In the genomic region with DNA sequence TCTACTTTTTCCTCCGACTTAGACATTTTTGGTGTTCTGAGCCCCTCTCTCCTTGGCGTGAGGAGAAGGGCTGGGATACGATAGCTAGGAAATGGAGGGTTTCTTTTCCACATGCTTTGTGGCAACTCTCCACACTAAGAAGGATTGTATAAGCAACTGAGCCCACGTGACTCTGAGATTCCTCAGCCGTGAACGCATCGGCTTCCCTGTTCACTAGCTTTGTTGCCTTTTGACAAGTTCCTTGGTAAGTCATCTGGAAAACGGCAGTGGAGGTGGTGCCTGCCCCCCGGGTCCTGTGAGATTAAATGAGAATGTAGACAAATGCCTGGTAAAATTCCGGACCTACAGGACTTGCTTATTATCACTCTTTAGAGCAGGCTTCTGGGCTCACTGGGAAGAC, we compare ENCODE assay signal across 9 mouse cellular contexts.
A peak's percentile ranks its signal among the peaks of the same experiment; 100 is the strongest.
DNase-seq lines count a peak whose midpoint lies in the region; ATAC-seq lines count a peak whose summit lies in the region.
"Had no signal": no experiment of that assay in that cellular context is flagged by ENCODE, and none has a peak within 500 bp of the region (broad histone marks: within the 10 kb centered on the region; RNA-seq: fewer than 3 reads in every experiment).

No protein-coding gene starts in this region.

- no peak for ATAC-seq in neural tube, embryonic 11.5 days (ENCODE audit: insufficient read depth, low FRiP score, low TSS enrichment)
- ATAC-seq in hindbrain, embryonic 15.5 days (ENCODE audit: low FRiP score, low read depth) = no peak
- no peak for ATAC-seq in granulocyte monocyte progenitor cell, adult 5-6 weeks (replicated peaks; ENCODE audit: poor library complexity, severe bottlenecking)

- H3K4me1 ChIP-seq in neural tube, embryonic 11.5 days (ENCODE audit: control insufficient read depth, insufficient read depth, low read length) = no peaks in the 10 kb centered on the region
- H3K4me1 ChIP-seq in hindbrain, embryonic 15.5 days (replicated peaks) = peaks cover 11% of the 10 kb centered on the region; the same call in 1 of the 2 replicates

- 56% methylated on average over 10 of the region's 10 CpGs for WGBS in neural tube, embryonic 11.5 days
- WGBS in hindbrain, embryonic 15.5 days = 26% methylated on average over 10 of the region's 10 CpGs

- no peak overlapping the region for H3K9ac ChIP-seq in neural tube, embryonic 11.5 days (ENCODE audit: low read length)
- no peak overlapping the region for H3K9ac ChIP-seq in hindbrain, embryonic 15.5 days

- no peak overlapping the region for H3K4me3 ChIP-seq in neural tube, embryonic 11.5 days (ENCODE audit: low read depth, low read length)
- H3K4me3 ChIP-seq in hindbrain, embryonic 15.5 days = no peak overlapping the region
- H3K4me3 ChIP-seq: myocyte had no signal

- H3K27ac ChIP-seq in neural tube, embryonic 11.5 days (ENCODE audit: low read depth, low read length) = no peak overlapping the region
- H3K27ac ChIP-seq in hindbrain, embryonic 15.5 days (replicated peaks) = no peak overlapping the region

- H3K27me3 ChIP-seq in neural tube, embryonic 11.5 days (ENCODE audit: control insufficient read depth, insufficient read depth, low read length) = no peaks in the 10 kb centered on the region
- H3K27me3 ChIP-seq in hindbrain, embryonic 15.5 days = no peaks in the 10 kb centered on the region

- H3K4me2 ChIP-seq in neural tube, embryonic 11.5 days (ENCODE audit: low read depth) = no peak overlapping the region
- H3K4me2 ChIP-seq in hindbrain, embryonic 15.5 days = peak overlapping the region; percentile 40

- no peaks in the 10 kb centered on the region for H3K36me3 ChIP-seq in neural tube, embryonic 11.5 days (ENCODE audit: control insufficient read depth, insufficient read depth, low read length)
- H3K36me3 ChIP-seq in hindbrain, embryonic 15.5 days = no peaks in the 10 kb centered on the region

- DNase-seq in neural tube, embryonic 11.5 days (ENCODE audit: low spot score) = peak; percentile 25
- no peak for DNase-seq in neural tube, embryonic 10.5 days (ENCODE audit: extremely low spot score, low spot score)
- DNase-seq in mesoderm, embryonic 11.5 days (ENCODE audit: low read depth, low spot score) = peak; percentile 34
- DNase-seq in thymus, postnatal 36 days = no peak
- DNase-seq in layer of hippocampus, postnatal 14 days (ENCODE audit: low spot score in 2 of 2) = no peak
- DNase-seq in urinary bladder, postnatal 36 days (ENCODE audit: low spot score in 2 of 2) = no peak

- no peaks in the 10 kb centered on the region for H3K9me3 ChIP-seq in neural tube, embryonic 11.5 days (ENCODE audit: control insufficient read depth, low read length)
- no peaks in the 10 kb centered on the region for H3K9me3 ChIP-seq in hindbrain, embryonic 15.5 days

Comparison
In these comparisons a context has a peak if more than half of its experiments do, and no peak if none do; other contexts are left out.
1. DNase-seq: peak in neural tube, embryonic 11.5 days (single experiment) and mesoderm, embryonic 11.5 days (single experiment); none in neural tube, embryonic 10.5 days (single experiment), thymus, postnatal 36 days (0 of 2), layer of hippocampus, postnatal 14 days (0 of 2) and urinary bladder, postnatal 36 days (0 of 2).